Mouse (Mus musculus) lung, adult 2 months (tissue): Measurements from ENCODE around the gene Adcy5.

Experiments used
- CTCF ChIP-seq: fragments of 200-500 bp; IDR thresholded peaks from 2 replicates; pipeline ENCODE4 v1.5.1; 2011; ENCODE audit warnings: mild to moderate bottlenecking, low read length, control low read depth; ENCODE audit not compliant: insufficient read depth
- POLR2A ChIP-seq: fragments of 200-500 bp; IDR thresholded peaks from 2 replicates; pipeline ENCODE4 v1.6.1; 2011; ENCODE audit warnings: low read depth, mild to moderate bottlenecking, control low read depth, low read length, borderline replicate concordance; ENCODE audit errors: extremely low read depth

- no peak for TF ChIP-seq CTCF
- TF ChIP-seq POLR2A, result no peak
Measured at GRCm38 (mm10) chr16:35209753-35210152, 55.1 kb downstream of the Adcy5 start.
